ENCODE assay signal across 28 mouse cellular contexts in genomic region chr11:75456440-75456871, GRCm38 (mm10). TPM values are rescaled to one million over a fixed set of nuclear protein-coding genes. Genes with fewer than 3 reads are reported as not detected.
DNase-seq lines count a peak whose midpoint lies in the region; ATAC-seq and TF ChIP-seq lines count a peak whose summit lies in the region.
"Had no signal": no experiment of that assay in that cellular context is flagged by ENCODE, and none has a peak within 500 bp of the region (broad histone marks: within the 10 kb centered on the region; RNA-seq: fewer than 3 reads in every experiment).

No protein-coding gene starts in this region.

- no peak for TF ChIP-seq EP300 in lung, postnatal 0 days (IDR thresholded peaks at IDR 0.05)
- no peak for TF ChIP-seq EP300 in liver, postnatal 0 days (IDR thresholded peaks at IDR 0.05; ENCODE audit: low read depth)

- H3K36me3 ChIP-seq in lung, postnatal 0 days (ENCODE audit: insufficient read depth, low read length): no peaks in the 10 kb centered on the region; the same call in 1 of the 2 replicates
- peaks cover 11% of the 10 kb centered on the region; the same call in 1 of the 2 replicates for H3K36me3 ChIP-seq in liver, postnatal 0 days (replicated peaks; ENCODE audit: insufficient read depth, low read length)
- H3K36me3 ChIP-seq: forebrain, embryonic 15.5 days; hindbrain, embryonic 10.5 days had no signal

- TF ChIP-seq POLR2A in cerebellum, adult 2 months (IDR thresholded peaks at IDR 0.05; ENCODE audit: borderline replicate concordance, insufficient read depth, low read length): no peak

- H3K9ac ChIP-seq in lung, postnatal 0 days (replicated peaks; ENCODE audit: low read depth): no peak overlapping the region
- no peak overlapping the region for H3K9ac ChIP-seq in liver, postnatal 0 days (replicated peaks)
- H3K9ac ChIP-seq: embryonic facial prominence, embryonic 15.5 days; forebrain, embryonic 15.5 days; neural tube, embryonic 13.5 days had no signal

- ATAC-seq in lung, postnatal 0 days: no peak
- ATAC-seq in liver, postnatal 0 days: no peak
- ATAC-seq in frontal cortex, adult (ENCODE audit: low TSS enrichment): no peak
- ATAC-seq: forebrain, embryonic 15.5 days; hindbrain, embryonic 16.5 days; intestine, postnatal 0 days had no signal

- H3K27me3 ChIP-seq in lung, postnatal 0 days (replicated peaks; ENCODE audit: insufficient read depth, low read length): no peaks in the 10 kb centered on the region
- H3K27me3 ChIP-seq in liver, postnatal 0 days (ENCODE audit: insufficient read depth, low read length): no peaks in the 10 kb centered on the region
- H3K27me3 ChIP-seq in cerebellum, adult 2 months (ENCODE audit: control insufficient read depth, insufficient read depth, low read length): no peaks in the 10 kb centered on the region
- H3K27me3 ChIP-seq: embryonic facial prominence, embryonic 15.5 days; forebrain, embryonic 15.5 days; neural tube, embryonic 13.5 days had no signal

- H3K4me3 ChIP-seq in lung, postnatal 0 days (ENCODE audit: low read depth, low read length): no peak overlapping the region
- no peak overlapping the region for H3K4me3 ChIP-seq in liver, postnatal 0 days (ENCODE audit: low read depth, low read length)
- no peak overlapping the region for H3K4me3 ChIP-seq in cerebellum, adult 2 months (replicated peaks; ENCODE audit: insufficient read depth, low read depth, low read length)
- H3K4me3 ChIP-seq: embryonic facial prominence, embryonic 15.5 days; forebrain, embryonic 15.5 days; hindbrain, embryonic 10.5 days; limb, embryonic 10.5 days; neural tube, embryonic 13.5 days had no signal

- H3K4me1 ChIP-seq in lung, postnatal 0 days (ENCODE audit: insufficient read depth, low read depth, low read length): peaks cover 23% of the 10 kb centered on the region; the same call in 1 of the 2 replicates
- H3K4me1 ChIP-seq in liver, postnatal 0 days (ENCODE audit: insufficient read depth): peaks cover 62% of the 10 kb centered on the region
- H3K4me1 ChIP-seq in cerebellum, adult 2 months (ENCODE audit: control insufficient read depth, insufficient read depth, low read length): peaks cover 20% of the 10 kb centered on the region

- H3K4me2 ChIP-seq in lung, postnatal 0 days (replicated peaks; ENCODE audit: low read depth, low read length): no peak overlapping the region
- no peak overlapping the region for H3K4me2 ChIP-seq in liver, postnatal 0 days (ENCODE audit: low read depth, low read length)
- H3K4me2 ChIP-seq: embryonic facial prominence, embryonic 15.5 days; forebrain, embryonic 15.5 days; heart, embryonic 11.5 days; neural tube, embryonic 13.5 days had no signal

- no peak for TF ChIP-seq CTCF in lung, postnatal 0 days (IDR thresholded peaks at IDR 0.05)
- no peak for TF ChIP-seq CTCF in liver, postnatal 0 days (IDR thresholded peaks at IDR 0.05; ENCODE audit: low read depth)
- TF ChIP-seq CTCF in cerebellum, adult 2 months (IDR thresholded peaks at IDR 0.05; ENCODE audit: borderline replicate concordance, insufficient read depth, low read depth, low read length): no peak

- no peak overlapping the region for H3K27ac ChIP-seq in lung, postnatal 0 days (ENCODE audit: low read length)
- H3K27ac ChIP-seq in liver, postnatal 0 days (ENCODE audit: low read depth): peak overlapping the region; percentile 57
- H3K27ac ChIP-seq in cerebellum, adult 2 months (ENCODE audit: insufficient read depth, low read length): no peak overlapping the region
- H3K27ac ChIP-seq: embryonic facial prominence, embryonic 15.5 days; forebrain, embryonic 15.5 days; hindbrain, embryonic 10.5 days; limb, embryonic 10.5 days; neural tube, embryonic 13.5 days; stomach, postnatal 0 days had no signal

- no peaks in the 10 kb centered on the region for H3K9me3 ChIP-seq in lung, postnatal 0 days (ENCODE audit: low read length)
- no peaks in the 10 kb centered on the region for H3K9me3 ChIP-seq in liver, postnatal 0 days (ENCODE audit: low read length)
- H3K9me3 ChIP-seq: embryonic facial prominence, embryonic 15.5 days; forebrain, embryonic 15.5 days; hindbrain, embryonic 10.5 days; limb, embryonic 10.5 days; neural tube, embryonic 13.5 days had no signal

- WGBS in lung, postnatal 0 days: 67% methylated on average over 7 of the region's 7 CpGs
- 54% methylated on average over 7 of the region's 7 CpGs for WGBS in liver, postnatal 0 days (ENCODE audit: insufficient replicate concordance)
- 92% methylated on average over 7 of the region's 7 CpGs for WGBS in cerebellum, adult 2 months

- DNase-seq in lung, postnatal 0 days (ENCODE audit: low spot score): peak; percentile 50
- no peak for DNase-seq in lung, postnatal 4 days
- peak; percentile 22 for DNase-seq in CD4-positive helper T cell, adult 2 months (ENCODE audit: low read depth, low spot score)
- DNase-seq in liver, postnatal 0 days: peak; percentile 37
- DNase-seq in thymus, postnatal 10 days (ENCODE audit: low spot score in 2 of 2): peak; percentile 31 to 35
- no peak for DNase-seq in cerebellum, adult 2 months
- DNase-seq in left cerebral cortex, adult 18-20 months (ENCODE audit: low spot score in 2 of 2): no peak
- DNase-seq: adrenal gland, postnatal 25 days; cerebellum, adult 9-11 months; gastrocnemius, postnatal 14 days; heart, adult 11 months; kidney, postnatal 4 days; layer of hippocampus, adult 9-11 months; lung, postnatal 10 days; midbrain, embryonic 14.5 days; retina, postnatal 1 day had no signal

RNA-seq across cellular contexts. Expression of gene Wdr81, which starts 1.9 kb away (rescaled TPM):
- 5.9 and 7.2 TPM in 2 replicates for polyA plus RNA-seq in lung, postnatal 0 days (2015; fragmentation: Nextera tagmentation; extraction: Ambion mirVana)
- 8.4 and 9.5 TPM in 2 replicates for polyA plus RNA-seq in liver, postnatal 0 days (2015; fragmentation: Nextera tagmentation; extraction: Ambion mirVana)
- polyA plus RNA-seq in cerebellum, adult 2 months (2012; rRNA removed): 15.1 and 15.3 TPM in 2 replicates
- total RNA-seq in left cerebral cortex, adult 18-20 months (2021): 10 to 100 TPM; 18.7 to 19.4 TPM

RNA-seq across cellular contexts. Expression of gene Tlcd2, which starts 5.1 kb away (rescaled TPM):
- 6.1 and 8.7 TPM in 2 replicates for polyA plus RNA-seq in lung, postnatal 0 days (2015; fragmentation: Nextera tagmentation; extraction: Ambion mirVana)
- 34.2 and 35.6 TPM in 2 replicates for polyA plus RNA-seq in liver, postnatal 0 days (2015; fragmentation: Nextera tagmentation; extraction: Ambion mirVana)
- 0.56 and 0.70 TPM in 2 replicates for polyA plus RNA-seq in cerebellum, adult 2 months (2012; rRNA removed)
- under 1 TPM; 0.91 to 1.00 TPM for total RNA-seq in left cerebral cortex, adult 18-20 months (2021)

RNA-seq across cellular contexts. Expression of gene Serpinf2, which starts 17.1 kb away (rescaled TPM):
- 0.14 and 0.19 TPM in 2 replicates for polyA plus RNA-seq in lung, postnatal 0 days (2015; fragmentation: Nextera tagmentation; extraction: Ambion mirVana)
- 975 and 1,049 TPM in 2 replicates for polyA plus RNA-seq in liver, postnatal 0 days (2015; fragmentation: Nextera tagmentation; extraction: Ambion mirVana)
- 0.13 and 0.15 TPM in 2 replicates for polyA plus RNA-seq in cerebellum, adult 2 months (2012; rRNA removed)
- under 1 TPM in 1 of 2 experiments, not detected in 1; 0.35 TPM for total RNA-seq in left cerebral cortex, adult 18-20 months (2021)
- total RNA-seq: adrenal gland, postnatal 25 days; gastrocnemius, postnatal 14 days; megakaryocyte-erythroid progenitor cell, adult 5-6 weeks had no signal
- polyA plus RNA-seq: forebrain, embryonic 15.5 days; heart, postnatal 0 days; hindbrain, embryonic 10.5 days; limb, embryonic 10.5 days; midbrain, embryonic 14.5 days had no signal

RNA-seq across cellular contexts. Expression of gene Prpf8, which starts 30.2 kb away (rescaled TPM):
- polyA plus RNA-seq in lung, postnatal 0 days (2015; fragmentation: Nextera tagmentation; extraction: Ambion mirVana): 19.7 and 22.5 TPM in 2 replicates
- 12.1 and 13.9 TPM in 2 replicates for polyA plus RNA-seq in liver, postnatal 0 days (2015; fragmentation: Nextera tagmentation; extraction: Ambion mirVana)
- polyA plus RNA-seq in cerebellum, adult 2 months (2012; rRNA removed): 110 and 123 TPM in 2 replicates
- 100 to 1,000 TPM; 128 to 134 TPM for total RNA-seq in left cerebral cortex, adult 18-20 months (2021)

RNA-seq across cellular contexts. Expression of gene Serpinf1, which starts 34.0 kb away (rescaled TPM):
- polyA plus RNA-seq in lung, postnatal 0 days (2015; fragmentation: Nextera tagmentation; extraction: Ambion mirVana): 58.0 and 64.2 TPM in 2 replicates
- 823 and 833 TPM in 2 replicates for polyA plus RNA-seq in liver, postnatal 0 days (2015; fragmentation: Nextera tagmentation; extraction: Ambion mirVana)
- 27.5 and 32.9 TPM in 2 replicates for polyA plus RNA-seq in cerebellum, adult 2 months (2012; rRNA removed)
- total RNA-seq in left cerebral cortex, adult 18-20 months (2021): 10 to 100 TPM; 12.6 to 12.7 TPM

Comparison
In these comparisons a context has a peak if more than half of its experiments do, and no peak if none do; other contexts are left out.
1. DNase-seq: peak in lung, postnatal 0 days (single experiment), CD4-positive helper T cell, adult 2 months (single experiment), liver, postnatal 0 days (single experiment) and thymus, postnatal 10 days (2 of 2); none in lung, postnatal 4 days (0 of 2), cerebellum, adult 2 months (0 of 2) and left cerebral cortex, adult 18-20 months (0 of 2).
2. RNA of gene Serpinf2, which starts 17.1 kb away (polyA plus RNA-seq): 975 to 1,049 TPM in liver, postnatal 0 days; 0.14 to 0.19 TPM in lung, postnatal 0 days and 0.13 to 0.15 TPM in cerebellum, adult 2 months; every median in the first group is over 100 times any median in the second.